In the genomic region with DNA sequence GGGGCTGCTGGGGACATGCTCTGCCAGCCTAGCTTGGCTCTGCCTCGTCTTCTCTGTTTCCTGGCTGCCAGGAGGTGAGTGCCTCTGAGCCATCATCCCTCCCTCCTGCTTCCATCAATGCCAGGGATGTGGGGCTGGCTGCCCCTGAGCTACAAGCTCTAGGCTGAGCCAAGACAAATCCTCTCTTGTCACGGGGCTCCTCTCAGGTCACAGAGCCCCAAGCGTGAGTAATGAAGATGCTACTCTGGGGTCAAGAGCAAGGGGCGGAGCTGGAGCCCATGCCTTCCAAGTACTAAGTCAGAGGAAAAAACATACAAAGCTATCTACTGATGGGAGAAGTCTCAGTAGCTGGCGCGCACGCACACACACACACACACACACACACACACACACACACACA, we compare ENCODE assay signal across 36 mouse cellular contexts. TPM values are rescaled to one million over a fixed set of nuclear protein-coding genes. Genes with fewer than 3 reads are reported as not detected.
"Had no signal": no experiment of that assay in that cellular context is flagged by ENCODE, and none has a peak within 500 bp of the region (broad histone marks: within the 10 kb centered on the region; RNA-seq: fewer than 3 reads in every experiment).

No protein-coding gene starts in this region.

- H3K4me3 ChIP-seq: heart, adult 2 months; heart, embryonic 13.5 days; heart, embryonic 15.5 days; hindbrain, embryonic 12.5 days; kidney, embryonic 15.5 days; layer of hippocampus, adult 2 months; limb, embryonic 12.5 days; liver, embryonic 13.5 days; liver, embryonic 15.5 days had no signal

- H3K4me2 ChIP-seq: heart, embryonic 11.5 days; heart, embryonic 13.5 days; heart, embryonic 15.5 days; hindbrain, embryonic 12.5 days; hindbrain, embryonic 14.5 days; kidney, embryonic 15.5 days; limb, embryonic 12.5 days; liver, embryonic 11.5 days; liver, embryonic 13.5 days; liver, embryonic 15.5 days had no signal

- H3K9ac ChIP-seq: heart, embryonic 13.5 days; heart, embryonic 15.5 days; hindbrain, embryonic 12.5 days; hindbrain, embryonic 14.5 days; kidney, embryonic 15.5 days; limb, embryonic 12.5 days; liver, embryonic 13.5 days; liver, embryonic 15.5 days; liver, postnatal 0 days had no signal

- ATAC-seq: hindbrain, postnatal 0 days; intestine, embryonic 16.5 days; liver, postnatal 0 days had no signal

- H3K9me3 ChIP-seq: heart, embryonic 13.5 days; heart, embryonic 15.5 days; hindbrain, embryonic 12.5 days; kidney, embryonic 15.5 days; limb, embryonic 12.5 days; liver, embryonic 13.5 days; liver, embryonic 15.5 days had no signal

- DNase-seq: gastrocnemius, postnatal 14 days; gastrocnemius, postnatal 36 days; heart, adult 11 months; heart, adult 2 months; heart, postnatal 14 days; heart, postnatal 36 days; kidney, adult 11 months; kidney, adult 2 months; kidney, adult 9 months; kidney, postnatal 14 days; kidney, postnatal 36 days; layer of hippocampus, postnatal 36 days; left cerebral cortex, postnatal 4 days; liver; liver, embryonic 13.5 days; liver, postnatal 0 days had no signal

- H3K27me3 ChIP-seq: heart, embryonic 13.5 days; heart, embryonic 15.5 days; hindbrain, embryonic 12.5 days; kidney, embryonic 15.5 days; limb, embryonic 12.5 days; liver, embryonic 13.5 days; liver, embryonic 15.5 days had no signal

- H3K4me1 ChIP-seq: heart, embryonic 13.5 days; heart, embryonic 15.5 days; hindbrain, embryonic 12.5 days; kidney, embryonic 15.5 days; limb, embryonic 12.5 days had no signal

- H3K27ac ChIP-seq: heart, adult 2 months; heart, embryonic 13.5 days; heart, embryonic 15.5 days; hindbrain, embryonic 12.5 days; hindbrain, embryonic 14.5 days; hindbrain, postnatal 0 days; kidney, embryonic 15.5 days; kidney, postnatal 0 days; layer of hippocampus, adult 2 months; limb, embryonic 12.5 days; liver, embryonic 13.5 days; liver, embryonic 15.5 days had no signal

RNA-seq across cellular contexts. Expression of gene Rhd, which starts 38.7 kb away (rescaled TPM):
- total RNA-seq: gastrocnemius, adult 18-20 months; gastrocnemius, adult 8-10 months; gastrocnemius, postnatal 36 days; layer of hippocampus, adult 2 months; layer of hippocampus, postnatal 14 days; layer of hippocampus, postnatal 36 days; left cerebral cortex, adult 18-20 months; left cerebral cortex, postnatal 10 days; left cerebral cortex, postnatal 25 days; left cerebral cortex, postnatal 4 days had no signal
- polyA plus RNA-seq: large intestine, adult 2 months had no signal
